13 mouse cellular contexts compared by ENCODE assay signal in the genomic region with DNA sequence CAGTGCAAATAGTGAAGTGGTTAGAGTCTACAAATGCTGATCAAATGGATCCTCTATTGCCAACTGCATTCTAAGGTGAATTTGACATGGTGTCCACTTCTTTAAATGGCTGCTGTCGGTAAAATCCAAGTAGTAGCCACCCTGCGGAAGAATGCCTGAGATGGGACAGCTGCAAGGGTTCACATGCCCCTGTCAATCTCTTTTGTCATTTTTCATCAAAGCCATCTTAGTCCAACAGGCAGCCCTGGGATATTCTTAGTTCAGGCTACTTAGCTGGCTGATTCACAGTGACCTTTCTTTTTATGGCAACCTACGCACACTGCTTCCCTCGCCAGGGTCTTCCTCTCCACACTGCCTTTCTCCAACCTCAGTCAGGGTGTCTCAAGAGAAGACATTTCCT.
"Had no signal": no experiment of that assay in that cellular context is flagged by ENCODE, and none has a peak within 500 bp of the region (broad histone marks: within the 10 kb centered on the region; RNA-seq: fewer than 3 reads in every experiment).

No protein-coding gene starts in this region.

- H3K4me2 ChIP-seq: liver, embryonic 11.5 days; liver, embryonic 15.5 days; neural tube, embryonic 15.5 days had no signal

- DNase-seq: kidney, adult 8-10 months; kidney, postnatal 25 days; layer of hippocampus, postnatal 36 days; lung, adult 2 months; lung, postnatal 36 days; spleen, adult 18-20 months; thymus, adult 18-20 months; thymus, postnatal 14 days had no signal

- H3K27me3 ChIP-seq: liver, embryonic 15.5 days; neural tube, embryonic 15.5 days had no signal

- H3K4me3 ChIP-seq: liver, embryonic 15.5 days; midbrain, embryonic 10.5 days; neural tube, embryonic 15.5 days had no signal

- ATAC-seq: lung, postnatal 0 days had no signal

- H3K36me3 ChIP-seq: liver, embryonic 15.5 days; midbrain, embryonic 10.5 days; neural tube, embryonic 15.5 days had no signal

- H3K27ac ChIP-seq: liver, embryonic 15.5 days; midbrain, embryonic 10.5 days; neural tube, embryonic 15.5 days had no signal

- H3K4me1 ChIP-seq: liver, embryonic 15.5 days; midbrain, embryonic 10.5 days; neural tube, embryonic 15.5 days had no signal

- H3K9ac ChIP-seq: liver, embryonic 15.5 days; neural tube, embryonic 15.5 days had no signal

- H3K9me3 ChIP-seq: liver, embryonic 15.5 days; midbrain, embryonic 10.5 days; neural tube, embryonic 15.5 days had no signal
